Mouse (Mus musculus) embryonic fibroblast, embryonic 13.5 days (primary cell): Measurements from ENCODE around the gene Zfp568.

Experiments
- CTCF ChIP-seq: IDR thresholded peaks from 2 replicates; pipeline ENCODE4 v1.5.1; 2011; ENCODE audit warnings: mild to moderate bottlenecking, control low read depth, low read length, moderate library complexity, borderline replicate concordance; ENCODE audit not compliant: insufficient read depth
- POLR2A ChIP-seq: IDR thresholded peaks from 2 replicates; pipeline ENCODE4 v1.6.1; 2011; ENCODE audit warnings: low read depth, mild to moderate bottlenecking, control low read depth, low read length, moderate library complexity

- TF ChIP-seq CTCF (no peak), POLR2A (no peak)
Measured at GRCm38 (mm10) chr7:29986101-29986500, 2.3 kb downstream of the Zfp568 start.
